Mouse (Mus musculus): ENCODE measurements at regions not wholly inside any gene's neighbourhood (a gene's known extent, or its start where the extent isn't known, plus 50 kb on each side); places are given as distances from the start of the nearest gene placed in this dataset.

- DNase-seq (ENCODE audit: low spot score in 2 of 2), result no peak
Observed at GRCm38 (mm10) chr3:154391629-154392028, 61.2 kb upstream of the Lhx8 start.

GRCm38 (mm10) chr3:154388656-154389055 lies 58.2 kb upstream of the Lhx8 start:
- no peak for DNase-seq (ENCODE audit: low spot score in 2 of 2)

GRCm38 (mm10) chr3:154387271-154387670 lies 56.8 kb upstream of the Lhx8 start:
- DNase-seq (ENCODE audit: low spot score in 2 of 2), result no peak

GRCm38 (mm10) chr3:154385831-154386312 lies 55.4 kb upstream of the Lhx8 start:
- DNase-seq (ENCODE audit: low spot score in 2 of 2), result no peak

- DNase-seq (ENCODE audit: low spot score in 2 of 2), result no peak
Observed at GRCm38 (mm10) chr3:154382811-154383210, 52.4 kb upstream of the Lhx8 start.

- no peak for DNase-seq (ENCODE audit: low spot score in 2 of 2)
Observed at GRCm38 (mm10) chr3:154381561-154381960, 51.1 kb upstream of the Lhx8 start.

All from layer of hippocampus, postnatal 14 days (tissue).